Comparison of ENCODE assay signal across 13 mouse cellular contexts in the genomic region with DNA sequence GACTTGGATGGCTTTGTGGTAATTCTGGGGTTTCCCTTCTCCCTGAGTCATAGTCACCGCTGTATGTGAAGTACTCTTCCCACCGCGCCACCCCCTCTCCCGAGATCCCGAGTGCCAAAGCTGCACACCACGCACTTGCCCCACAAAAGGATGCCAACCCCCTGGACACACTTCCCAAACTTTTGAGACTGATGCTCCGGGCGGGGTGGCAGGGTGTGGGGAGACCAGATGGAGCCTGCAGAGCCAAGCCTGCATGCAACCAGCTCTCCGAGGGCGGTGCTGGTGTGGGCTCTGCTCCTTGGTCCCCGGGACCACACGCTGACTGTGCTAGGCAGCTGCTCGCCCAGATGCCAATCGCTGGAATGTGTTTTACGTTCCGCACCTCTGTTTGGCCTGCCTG.
DNase-seq lines count a peak whose midpoint lies in the region; ATAC-seq lines count a peak whose summit lies in the region.
"Had no signal": no experiment of that assay in that cellular context is flagged by ENCODE, and none has a peak within 500 bp of the region (broad histone marks: within the 10 kb centered on the region; RNA-seq: fewer than 3 reads in every experiment).

No protein-coding gene starts in this region.

- no peak overlapping the region for H3K9ac ChIP-seq in forebrain, embryonic 14.5 days (ENCODE audit: low read length)
- H3K9ac ChIP-seq in hindbrain, embryonic 15.5 days: no peak overlapping the region
- H3K9ac ChIP-seq in neural tube, embryonic 13.5 days: no peak overlapping the region
- H3K9ac ChIP-seq: liver, embryonic 12.5 days had no signal

- no peaks in the 10 kb centered on the region for H3K27me3 ChIP-seq in forebrain, embryonic 14.5 days (replicated peaks; ENCODE audit: control insufficient read depth, insufficient read depth, low read length)
- no peaks in the 10 kb centered on the region for H3K27me3 ChIP-seq in hindbrain, embryonic 15.5 days
- no peaks in the 10 kb centered on the region for H3K27me3 ChIP-seq in neural tube, embryonic 13.5 days
- H3K27me3 ChIP-seq: liver, embryonic 12.5 days had no signal

- H3K4me3 ChIP-seq in forebrain, embryonic 14.5 days (ENCODE audit: low read depth, low read length): no peak overlapping the region
- H3K4me3 ChIP-seq in hindbrain, embryonic 15.5 days: peak overlapping the region; percentile 31
- 0 out of 2 replicates have a peak overlapping the region, but pooled peaks have one; percentile 8 for H3K4me3 ChIP-seq in neural tube, embryonic 13.5 days
- H3K4me3 ChIP-seq: liver, embryonic 12.5 days had no signal

- ATAC-seq in forebrain, embryonic 14.5 days: no peak; the same call in 1 of the 2 replicates
- peak; percentile 73; the same call in 1 of the 2 replicates for ATAC-seq in hindbrain, embryonic 15.5 days (ENCODE audit: low FRiP score, low read depth)
- no peak for ATAC-seq in neural tube, embryonic 13.5 days (ENCODE audit: low read depth)
- ATAC-seq: inflammation-experienced regulatory T-cells, adult 6 months; liver, embryonic 12.5 days had no signal

- H3K9me3 ChIP-seq in forebrain, embryonic 14.5 days (replicated peaks; ENCODE audit: control insufficient read depth, low read length): no peaks in the 10 kb centered on the region
- no peaks in the 10 kb centered on the region for H3K9me3 ChIP-seq in hindbrain, embryonic 15.5 days
- no peaks in the 10 kb centered on the region; the same call in 1 of the 2 replicates for H3K9me3 ChIP-seq in neural tube, embryonic 13.5 days

- H3K27ac ChIP-seq in forebrain, embryonic 14.5 days (ENCODE audit: low read depth, low read length): no peak overlapping the region
- H3K27ac ChIP-seq in hindbrain, embryonic 15.5 days (replicated peaks): no peak overlapping the region
- H3K27ac ChIP-seq in neural tube, embryonic 13.5 days (replicated peaks): no peak overlapping the region
- H3K27ac ChIP-seq: liver, embryonic 12.5 days had no signal

- no peaks in the 10 kb centered on the region for H3K4me1 ChIP-seq in forebrain, embryonic 14.5 days (ENCODE audit: control insufficient read depth, insufficient read depth, low read length)
- H3K4me1 ChIP-seq in hindbrain, embryonic 15.5 days (replicated peaks): no peaks in the 10 kb centered on the region
- H3K4me1 ChIP-seq in neural tube, embryonic 13.5 days (replicated peaks): no peaks in the 10 kb centered on the region
- H3K4me1 ChIP-seq: liver, embryonic 12.5 days had no signal

- WGBS in forebrain, embryonic 14.5 days: 63% methylated on average over 16 of the region's 16 CpGs
- 43% methylated on average over 16 of the region's 16 CpGs for WGBS in hindbrain, embryonic 15.5 days
- 53% methylated on average over 16 of the region's 16 CpGs for WGBS in neural tube, embryonic 13.5 days

- DNase-seq in right cerebral cortex, adult 18-20 months: peak; percentile 45
- DNase-seq in right cerebral cortex, postnatal 36 days (ENCODE audit: low spot score in 2 of 2): no peak
- DNase-seq in forebrain, embryonic 14.5 days (ENCODE audit: low spot score): peak; percentile 0
- no peak for DNase-seq in heart, adult 8-10 months (ENCODE audit: low spot score)
- no peak for DNase-seq in heart, adult 11 months
- DNase-seq in urinary bladder, adult 18-20 months (ENCODE audit: low spot score in 2 of 2): no peak
- DNase-seq: cerebellum, adult 11-12 months; layer of hippocampus, adult 9-11 months; thymus, postnatal 25 days had no signal

- H3K36me3 ChIP-seq in forebrain, embryonic 14.5 days (ENCODE audit: control insufficient read depth, insufficient read depth, low read length): no peaks in the 10 kb centered on the region
- H3K36me3 ChIP-seq in hindbrain, embryonic 15.5 days: no peaks in the 10 kb centered on the region
- H3K36me3 ChIP-seq in neural tube, embryonic 13.5 days: no peaks in the 10 kb centered on the region
- H3K36me3 ChIP-seq: liver, embryonic 12.5 days had no signal

- H3K4me2 ChIP-seq in forebrain, embryonic 14.5 days (ENCODE audit: low read length): peak overlapping the region; percentile 29
- peak overlapping the region; percentile 55 for H3K4me2 ChIP-seq in hindbrain, embryonic 15.5 days
- peak overlapping the region; percentile 30 for H3K4me2 ChIP-seq in neural tube, embryonic 13.5 days
- H3K4me2 ChIP-seq: liver, embryonic 12.5 days had no signal

Comparison
In these comparisons a context has a peak if more than half of its experiments do, and no peak if none do; other contexts are left out.
1. DNase-seq: peak in right cerebral cortex, adult 18-20 months (single experiment) and forebrain, embryonic 14.5 days (single experiment); none in right cerebral cortex, postnatal 36 days (0 of 2), heart, adult 8-10 months (single experiment), heart, adult 11 months (single experiment) and urinary bladder, adult 18-20 months (0 of 2).
2. Peak in every context shown above with its lines, with median percentiles within 50 percentile points of each other: H3K4me2 ChIP-seq.